In genomic region chr2:148893107-148893506, GRCm38 (mm10) we compare ENCODE assay signal across 23 mouse cellular contexts. TPM values are rescaled to one million over a fixed set of nuclear protein-coding genes. Genes with fewer than 3 reads are reported as not detected.
"Had no signal": no experiment of that assay in that cellular context is flagged by ENCODE, and none has a peak within 500 bp of the region (broad histone marks: within the 10 kb centered on the region; RNA-seq: fewer than 3 reads in every experiment).

No protein-coding gene starts in this region.

- H3K9ac ChIP-seq: neural tube, embryonic 13.5 days; neural tube, embryonic 15.5 days; stomach, embryonic 15.5 days had no signal

- H3K27ac ChIP-seq: neural tube, embryonic 13.5 days; neural tube, embryonic 15.5 days; stomach, embryonic 15.5 days; stomach, postnatal 0 days had no signal

- H3K9me3 ChIP-seq: neural tube, embryonic 13.5 days; neural tube, embryonic 15.5 days; stomach, embryonic 15.5 days had no signal

- H3K36me3 ChIP-seq: neural tube, embryonic 13.5 days; neural tube, embryonic 15.5 days; stomach, embryonic 15.5 days had no signal

- H3K27me3 ChIP-seq: neural tube, embryonic 13.5 days; neural tube, embryonic 15.5 days; stomach, embryonic 15.5 days had no signal

- H3K4me3 ChIP-seq: neural tube, embryonic 13.5 days; neural tube, embryonic 15.5 days; stomach, embryonic 15.5 days had no signal

- DNase-seq: retina, postnatal 1 day; right cerebral cortex, adult 18-20 months; right cerebral cortex, postnatal 14 days; right cerebral cortex, postnatal 25 days; right cerebral cortex, postnatal 4 days; spleen, adult 18-20 months; thymus, adult 18-20 months; thymus, adult 2 months; thymus, postnatal 14 days; thymus, postnatal 25 days; thymus, postnatal 36 days; thymus, postnatal 4 days had no signal

- H3K4me1 ChIP-seq: neural tube, embryonic 13.5 days; neural tube, embryonic 15.5 days; stomach, embryonic 15.5 days had no signal

- H3K4me2 ChIP-seq: neural tube, embryonic 13.5 days; neural tube, embryonic 15.5 days; stomach, embryonic 15.5 days had no signal

RNA-seq across cellular contexts. Expression of gene 9230104L09Rik, which starts 28.3 kb away (rescaled TPM):
- total RNA-seq: neutrophil, adult 5-6 weeks had no signal
- polyA plus RNA-seq: neural tube, embryonic 13.5 days; neural tube, embryonic 14.5 days; neural tube, embryonic 15.5 days; small intestine, adult 2 months; spleen, adult 2 months; stomach, embryonic 14.5 days; stomach, embryonic 15.5 days; stomach, embryonic 16.5 days; stomach, postnatal 0 days; urinary bladder, adult 2 months had no signal

RNA-seq across cellular contexts. Expression of gene Cst9, which starts 58.2 kb away (rescaled TPM):
- total RNA-seq: neutrophil, adult 5-6 weeks had no signal
- polyA plus RNA-seq: neural tube, embryonic 13.5 days; neural tube, embryonic 14.5 days; neural tube, embryonic 15.5 days; small intestine, adult 2 months; spleen, adult 2 months; stomach, embryonic 14.5 days; stomach, embryonic 15.5 days; stomach, embryonic 16.5 days; stomach, postnatal 0 days; urinary bladder, adult 2 months had no signal
